Mouse (Mus musculus) testis, adult 2 months (tissue): Measurements from ENCODE around the gene Elovl5.

ENCODE experiments used
- CTCF ChIP-seq: fragments of 200-500 bp; IDR thresholded peaks from 2 replicates; pipeline ENCODE4 v1.5.1; 2012; ENCODE audit warnings: low read depth, mild to moderate bottlenecking, inconsistent platforms, low read length, moderate library complexity; ENCODE audit not compliant: control insufficient read depth, insufficient read depth, insufficient replicate concordance
- POLR2A ChIP-seq: fragments of 200-500 bp; IDR thresholded peaks from 2 replicates; pipeline ENCODE4 v1.6.1; 2012; ENCODE audit warnings: low read depth, mild to moderate bottlenecking, inconsistent platforms, low read length, moderate library complexity; ENCODE audit not compliant: control insufficient read depth

DNA sequence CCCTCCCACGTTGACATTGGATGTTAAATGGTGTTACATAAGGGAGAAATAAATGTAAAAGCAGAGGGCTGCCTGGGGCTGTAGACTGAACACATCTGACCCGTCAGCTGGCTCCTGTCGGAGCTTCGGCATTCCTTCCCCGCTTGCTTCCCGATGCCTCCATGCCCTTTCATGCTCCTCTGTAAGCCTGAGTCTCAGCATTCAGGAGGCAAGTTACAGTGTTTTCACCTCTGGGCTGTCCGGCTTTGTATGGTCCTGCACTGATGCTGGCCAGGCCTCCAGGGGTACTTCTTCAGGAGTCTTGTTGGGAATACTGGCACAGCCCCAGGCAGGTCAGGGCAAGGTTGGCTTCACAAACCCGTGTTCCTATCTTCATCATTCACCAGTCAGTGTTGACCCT lies 72.5 kb downstream of the Elovl5 start:
- TF ChIP-seq CTCF (no peak), POLR2A (no peak)
